Mouse (Mus musculus) liver, embryonic 13.5 days (tissue): ENCODE data around the gene Phkb. TPM values are rescaled to one million over a fixed set of nuclear protein-coding genes. Genes with fewer than 3 reads are reported as not detected.

ENCODE experiments used
- ATAC-seq: fragments of 200-750 bp; cut with Nextera tagmentation; 2 replicates; pipeline ENCODE4 v1.8.0; 2017; ENCODE audit warnings: low read depth, mild to moderate bottlenecking, moderate number of reproducible peaks, moderate library complexity
- DNase-seq: peaks from one replicate; pipeline ENCODE4 v3.0.0; 2022
- H3K27ac ChIP-seq: fragments of 300-500 bp; sonication (generic); 2 replicates; pipeline ENCODE4 v1.5.1; 2015; ENCODE audit warnings: moderate library complexity, mild to moderate bottlenecking, inconsistent platforms
- H3K27me3 ChIP-seq: fragments of 300-500 bp; sonication (generic); 2 replicates; pipeline ENCODE4 v1.6.1; 2015; ENCODE audit warnings: mild to moderate bottlenecking, inconsistent platforms
- H3K36me3 ChIP-seq: fragments of 300-500 bp; sonication (generic); 2 replicates; pipeline ENCODE4 v1.6.1; 2015; ENCODE audit warnings: mild to moderate bottlenecking, inconsistent platforms
- H3K4me1 ChIP-seq: fragments of 300-500 bp; sonication (generic); replicated peaks from 2 replicates; pipeline ENCODE4 v1.6.1; 2015; ENCODE audit warnings: inconsistent platforms
- H3K4me2 ChIP-seq: fragments of 300-500 bp; sonication (generic); 2 replicates; pipeline ENCODE4 v1.6.1; 2015; ENCODE audit warnings: inconsistent platforms, mild to moderate bottlenecking, moderate library complexity
- H3K4me3 ChIP-seq: fragments of 300-500 bp; sonication (generic); replicated peaks from 2 replicates; pipeline ENCODE4 v1.5.1; 2015; ENCODE audit warnings: mild to moderate bottlenecking, inconsistent platforms
- H3K9ac ChIP-seq: fragments of 300-500 bp; sonication (generic); 2 replicates; pipeline ENCODE4 v1.6.1; 2015; ENCODE audit warnings: mild to moderate bottlenecking, inconsistent platforms
- H3K9me3 ChIP-seq: fragments of 300-500 bp; sonication (generic); replicated peaks from 2 replicates; pipeline ENCODE4 v1.6.1; 2016; ENCODE audit warnings: inconsistent platforms
- WGBS: fragments of 180-500 bp; shearing (Covaris S2); methylation state at CpG from one replicate; pipeline ENCODE4 v1.1.7; 2015; ENCODE audit not compliant: insufficient replicate concordance; 5-methylcytosine and 5-hydroxymethylcytosine counted together
- polyA plus RNA-seq: library from polyadenylated mRNA; unstranded; fragments of >200 nt; fragmentation: Nextera tagmentation; extraction: Ambion mirVana; gene quantifications from 2 replicates; pipeline ENCODE4 v1.2.1, GENCODE M21; 2015

Gene Phkb
- polyA plus RNA-seq, 1 experiment from 2014 or later: 11.9 TPM

DNA sequence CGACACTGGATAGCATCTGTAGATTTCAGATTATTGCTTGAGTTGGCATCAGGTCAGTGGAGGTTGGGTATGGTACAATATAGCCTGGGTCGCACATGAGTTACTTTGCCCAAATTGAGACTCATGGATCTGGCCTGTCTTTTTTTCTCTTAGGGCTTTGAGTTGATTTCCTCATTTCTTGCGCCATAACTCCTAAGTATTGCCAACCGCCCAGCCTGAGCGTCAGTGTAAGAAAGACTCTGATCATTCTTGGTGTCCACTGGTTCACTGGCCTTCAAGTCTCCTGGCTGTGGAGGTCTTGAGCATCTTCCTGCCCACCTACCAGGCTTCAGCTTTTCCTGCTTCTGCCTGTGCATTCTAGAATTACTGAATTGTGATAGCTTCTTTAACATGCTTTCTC is 104.1 kb downstream of the Phkb start:
- ATAC-seq: no peak

GRCm38 (mm10) chr8:85958391-85958790 is 117.6 kb downstream of the Phkb start:
- H3K4me2 ChIP-seq: no peak overlapping the region
- no peak for ATAC-seq
- no peaks in the 10 kb centered on the region for H3K27me3 ChIP-seq
- no peaks in the 10 kb centered on the region for H3K36me3 ChIP-seq
- no peak for DNase-seq
- no peak overlapping the region for H3K4me3 ChIP-seq
- no peak overlapping the region for H3K9ac ChIP-seq
- H3K27ac ChIP-seq: no peak overlapping the region
- no peaks in the 10 kb centered on the region for H3K9me3 ChIP-seq
- no peaks in the 10 kb centered on the region for H3K4me1 ChIP-seq
- WGBS: 80% methylated on average over 2 of the region's 2 CpGs

More for the DNA sequence above, 104.1 kb downstream of the Phkb start:
- no peaks in the 10 kb centered on the region for H3K9me3 ChIP-seq
- H3K27ac ChIP-seq: no peak overlapping the region
- no peaks in the 10 kb centered on the region for H3K4me1 ChIP-seq
- no peak for DNase-seq
- H3K4me3 ChIP-seq: no peak overlapping the region
- WGBS: 73% methylated on average over 5 of the region's 5 CpGs
- H3K9ac ChIP-seq: no peak overlapping the region
- H3K36me3 ChIP-seq: peaks cover 6% of the 10 kb centered on the region; the same call in 1 of the 2 replicates
- no peak overlapping the region for H3K4me2 ChIP-seq
- H3K27me3 ChIP-seq: no peaks in the 10 kb centered on the region

DNA sequence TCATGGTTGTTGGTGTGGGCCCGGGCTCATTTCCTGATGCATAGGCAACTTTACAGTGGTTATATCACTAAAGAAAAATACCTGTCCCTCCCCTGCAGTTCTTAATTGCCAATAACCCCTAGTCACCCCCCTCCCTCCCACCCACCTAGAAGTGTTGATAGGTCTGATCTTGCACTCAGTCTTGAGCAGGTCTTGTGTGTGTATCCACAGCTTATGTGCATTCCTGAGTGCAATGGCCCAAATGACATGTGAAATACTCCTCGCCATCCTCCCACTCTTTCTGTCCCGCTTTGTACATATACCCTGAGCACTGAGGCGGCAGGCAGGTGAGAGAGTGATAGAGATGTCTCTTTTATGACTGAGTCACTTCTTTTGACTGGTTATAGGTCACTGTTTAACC is 119.1 kb downstream of the Phkb start:
- ATAC-seq: no peak
- 79% methylated on average over 4 of the region's 4 CpGs for WGBS
- DNase-seq: no peak

GRCm38 (mm10) chr8:85977588-85978077 is 136.9 kb downstream of the Phkb start:
- ATAC-seq (no peak), DNase-seq (no peak)
- no peaks in the 10 kb centered on the region for H3K4me1 ChIP-seq
- peaks cover 6% of the 10 kb centered on the region; the same call in 1 of the 2 replicates for H3K36me3 ChIP-seq
- H3K27me3 ChIP-seq: no peaks in the 10 kb centered on the region
- H3K27ac ChIP-seq: no peak overlapping the region
- 84% methylated on average over 4 of the region's 4 CpGs for WGBS
- no peak overlapping the region for H3K4me3 ChIP-seq
- no peak overlapping the region for H3K9ac ChIP-seq
- no peak overlapping the region for H3K4me2 ChIP-seq
- no peaks in the 10 kb centered on the region for H3K9me3 ChIP-seq

More for the DNA sequence above, 119.1 kb downstream of the Phkb start:
- no peaks in the 10 kb centered on the region for H3K36me3 ChIP-seq
- no peaks in the 10 kb centered on the region for H3K27me3 ChIP-seq
- H3K27ac ChIP-seq: no peak overlapping the region
- no peak overlapping the region for H3K9ac ChIP-seq
- H3K4me1 ChIP-seq: no peaks in the 10 kb centered on the region
- no peaks in the 10 kb centered on the region for H3K9me3 ChIP-seq
- no peak overlapping the region for H3K4me3 ChIP-seq
- H3K4me2 ChIP-seq: no peak overlapping the region

DNA sequence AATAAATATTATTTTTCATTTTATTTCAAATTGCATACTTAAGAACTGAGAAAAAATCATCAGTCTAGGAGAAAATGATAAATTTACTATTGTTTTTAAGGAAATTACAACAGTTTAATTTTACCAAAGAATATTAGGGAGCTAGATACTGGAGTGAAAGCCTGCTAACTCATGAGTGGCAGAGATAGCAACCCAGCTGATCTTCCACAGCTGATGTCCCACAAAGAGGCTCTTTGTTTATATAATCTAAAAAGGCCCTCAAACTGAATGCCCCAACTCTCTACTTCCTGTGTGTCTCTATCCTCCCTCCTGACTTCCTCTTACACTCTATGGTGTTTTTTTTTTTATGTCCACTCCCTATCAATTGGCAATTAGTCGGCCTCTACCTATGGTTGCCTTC is 152.2 kb downstream of the Phkb start:
- ATAC-seq (no peak), DNase-seq (no peak)
- Histone ChIP-seq H3K4me2 (no peak overlapping the region), H3K36me3 (no peaks in the 10 kb centered on the region), H3K4me3 (no peak overlapping the region), H3K9me3 (no peaks in the 10 kb centered on the region), H3K27me3 (no peaks in the 10 kb centered on the region), H3K9ac (no peak overlapping the region), H3K27ac (no peak overlapping the region), H3K4me1 (no peaks in the 10 kb centered on the region)
- WGBS: 55% methylated on average over 1 of the region's 1 CpGs

DNA sequence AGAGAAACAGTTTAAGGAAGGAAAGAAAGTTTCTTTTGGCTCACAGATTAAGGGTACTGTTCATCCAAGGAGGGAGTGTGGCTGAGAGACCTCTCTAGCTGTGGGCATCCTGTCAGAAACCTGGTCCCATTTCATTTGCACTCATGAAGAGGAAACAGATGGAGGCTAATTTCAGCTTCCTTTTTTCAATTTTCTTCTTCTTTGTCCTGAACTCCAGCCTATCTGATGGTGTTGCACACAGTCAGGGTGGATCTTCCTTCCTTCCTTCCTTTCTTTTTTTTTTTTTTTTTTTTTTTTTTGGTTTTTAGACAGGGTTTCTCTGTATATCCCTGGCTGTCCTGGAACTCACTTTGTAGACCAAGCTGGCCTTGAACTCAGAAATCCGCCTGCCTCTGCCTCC is 152.9 kb downstream of the Phkb start:
- ATAC-seq: no peak
- H3K27me3 ChIP-seq: no peaks in the 10 kb centered on the region
- no peak overlapping the region for H3K27ac ChIP-seq
- no peaks in the 10 kb centered on the region for H3K4me1 ChIP-seq
- H3K9me3 ChIP-seq: no peaks in the 10 kb centered on the region
- H3K36me3 ChIP-seq: no peaks in the 10 kb centered on the region
- WGBS: 68% methylated on average over 1 of the region's 1 CpGs
- no peak overlapping the region for H3K4me2 ChIP-seq
- H3K9ac ChIP-seq: no peak overlapping the region
- no peak overlapping the region for H3K4me3 ChIP-seq
- DNase-seq: no peak

- Histone ChIP-seq H3K27me3 (no peaks in the 10 kb centered on the region), H3K9ac (no peak overlapping the region), H3K36me3 (no peaks in the 10 kb centered on the region), H3K9me3 (no peaks in the 10 kb centered on the region), H3K27ac (no peak overlapping the region), H3K4me1 (no peaks in the 10 kb centered on the region), H3K4me2 (no peak overlapping the region), H3K4me3 (no peak overlapping the region)
- 67% methylated on average over 1 of the region's 1 CpGs for WGBS
- no peak for ATAC-seq
- DNase-seq: no peak
Measured at GRCm38 (mm10) chr8:85995971-85996370, 155.2 kb downstream of the Phkb start.

GRCm38 (mm10) chr8:86006485-86006884 is 165.7 kb downstream of the Phkb start:
- DNase-seq (no peak), ATAC-seq (no peak)
- no peak overlapping the region for H3K9ac ChIP-seq
- no peak overlapping the region for H3K27ac ChIP-seq
- no peaks in the 10 kb centered on the region for H3K4me1 ChIP-seq
- H3K4me2 ChIP-seq: no peak overlapping the region
- H3K4me3 ChIP-seq: no peak overlapping the region
- H3K27me3 ChIP-seq: no peaks in the 10 kb centered on the region
- H3K36me3 ChIP-seq: no peaks in the 10 kb centered on the region
- no peaks in the 10 kb centered on the region for H3K9me3 ChIP-seq

DNA sequence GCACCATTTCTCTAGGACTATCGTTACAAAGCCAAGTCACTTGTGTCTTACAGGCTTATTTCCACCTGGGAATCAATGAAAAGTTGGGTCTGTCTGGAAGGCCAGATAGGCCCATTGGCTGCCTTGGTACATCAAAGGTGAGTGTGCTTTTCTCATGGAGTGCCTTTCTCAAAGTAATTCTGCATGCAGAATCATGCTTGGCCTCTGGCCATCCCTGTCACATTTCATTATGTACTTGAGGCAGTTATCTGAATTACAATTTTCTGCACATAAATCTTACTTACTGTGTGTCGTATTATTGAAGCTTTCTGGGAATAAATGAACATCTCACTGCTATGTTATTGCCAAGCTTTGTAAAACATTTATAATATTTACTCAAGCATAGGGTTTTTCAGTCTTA is 176.0 kb downstream of the Phkb start:
- no peak overlapping the region for H3K4me2 ChIP-seq
- ATAC-seq (no peak), DNase-seq (no peak)
- 77% methylated on average over 2 of the region's 2 CpGs for whole genome bisulfite sequencing
- H3K4me1 ChIP-seq: no peaks in the 10 kb centered on the region
- H3K27me3 ChIP-seq: no peaks in the 10 kb centered on the region
- no peak overlapping the region for H3K9ac ChIP-seq
- peaks cover 4% of the 10 kb centered on the region for H3K36me3 ChIP-seq
- H3K27ac ChIP-seq: no peak overlapping the region
- H3K4me3 ChIP-seq: no peak overlapping the region
- H3K9me3 ChIP-seq: no peaks in the 10 kb centered on the region

DNA sequence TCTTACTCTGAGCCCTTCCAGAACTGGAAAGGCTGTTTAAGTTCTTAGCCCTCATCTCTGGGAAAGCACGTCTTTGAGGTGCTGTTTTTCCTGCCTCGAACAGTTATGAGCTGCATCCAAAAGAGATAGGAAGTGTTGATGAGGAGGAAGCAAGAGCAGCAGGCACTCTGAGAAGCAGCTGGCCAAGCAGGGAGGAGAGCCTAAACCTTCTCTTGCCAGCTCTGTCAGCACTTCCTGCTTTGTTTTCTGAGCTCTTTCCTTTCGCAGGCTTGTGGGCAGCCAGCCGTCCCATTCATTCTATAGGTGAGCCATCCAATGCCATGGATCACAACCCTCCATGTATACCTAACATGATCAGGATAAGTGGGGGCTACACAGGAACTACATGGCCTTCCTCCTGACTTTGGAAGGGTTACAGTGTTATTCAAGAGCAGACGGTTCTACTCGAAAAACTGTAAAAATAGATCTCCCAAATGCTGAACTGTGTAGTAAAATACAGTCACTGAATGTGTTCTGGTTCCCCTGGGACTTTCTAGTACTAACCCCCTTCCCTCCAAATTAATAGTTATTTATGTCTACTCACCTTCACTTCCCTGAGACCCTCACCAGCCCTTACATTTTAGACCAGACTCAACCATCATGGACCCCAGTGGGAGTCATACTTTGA is 188.0 kb downstream of the Phkb start:
- WGBS: 57% methylated on average over 6 of the region's 6 CpGs
- no peak for DNase-seq

GRCm38 (mm10) chr8:86029451-86029850 is 188.7 kb downstream of the Phkb start:
- WGBS: 75% methylated on average over 7 of the region's 7 CpGs
- H3K36me3 ChIP-seq: peaks cover 9% of the 10 kb centered on the region
- H3K4me1 ChIP-seq: no peaks in the 10 kb centered on the region
- no peak overlapping the region for H3K4me3 ChIP-seq
- H3K27ac ChIP-seq: no peak overlapping the region
- no peaks in the 10 kb centered on the region for H3K9me3 ChIP-seq
- ATAC-seq (no peak), DNase-seq (no peak)
- H3K9ac ChIP-seq: no peak overlapping the region
- no peak overlapping the region for H3K4me2 ChIP-seq
- H3K27me3 ChIP-seq: no peaks in the 10 kb centered on the region

More for the DNA sequence above, 188.0 kb downstream of the Phkb start:
- H3K4me2 ChIP-seq: no peak overlapping the region
- no peak for ATAC-seq
- H3K27ac ChIP-seq: no peak overlapping the region
- no peaks in the 10 kb centered on the region for H3K27me3 ChIP-seq
- peaks cover 9% of the 10 kb centered on the region for H3K36me3 ChIP-seq
- H3K4me3 ChIP-seq: no peak overlapping the region
- no peaks in the 10 kb centered on the region for H3K4me1 ChIP-seq
- H3K9me3 ChIP-seq: no peaks in the 10 kb centered on the region
- H3K9ac ChIP-seq: no peak overlapping the region

GRCm38 (mm10) chr8:86034662-86035365 is 194.1 kb downstream of the Phkb start:
- Histone ChIP-seq H3K9me3 (no peaks in the 10 kb centered on the region), H3K36me3 (peaks cover 10% of the 10 kb centered on the region), H3K4me1 (no peaks in the 10 kb centered on the region), H3K4me3 (no peak overlapping the region), H3K27me3 (no peaks in the 10 kb centered on the region), H3K27ac (no peak overlapping the region), H3K4me2 (no peak overlapping the region), H3K9ac (no peak overlapping the region)
- WGBS: 68% methylated on average over 6 of the region's 6 CpGs
- DNase-seq: no peak
- no peak for ATAC-seq
